Mouse (Mus musculus) brown adipose tissue, adult 24 weeks (tissue): ENCODE data around the gene Gm8159. TPM values are rescaled to one million over a fixed set of nuclear protein-coding genes. Genes with fewer than 3 reads are reported as not detected.
"Not testable (repeated sequence)": the region's sequence is repeated elsewhere in the genome, so short reads cannot be mapped to it uniquely, and the experiment has no call there.

ENCODE experiments used
- H3K27ac ChIP-seq: fragments of 200-500 bp; replicated peaks from 2 replicates; pipeline ENCODE4 v1.5.1; 2012; ENCODE audit warnings: low read depth, mild to moderate bottlenecking, low read length
- H3K4me1 ChIP-seq: fragments of 200-500 bp; 2 replicates; pipeline ENCODE4 v1.6.1; 2012; ENCODE audit warnings: low read length, mixed read lengths; ENCODE audit not compliant: control insufficient read depth, insufficient read depth, insufficient read length
- H3K4me3 ChIP-seq: fragments of 200-500 bp; 2 replicates; pipeline ENCODE4 v1.5.1; 2012; ENCODE audit warnings: low read depth, mild to moderate bottlenecking, low read length, moderate library complexity; ENCODE audit not compliant: insufficient read depth
- polyA plus RNA-seq: library from polyadenylated mRNA; stranded (reverse); fragments of >200 nt; gene quantifications from 2 replicates; pipeline ENCODE4 v1.2.4, GENCODE M21; 2012; ENCODE audit not compliant: missing spikeins, insufficient read depth, insufficient read length

The Gm8159 gene
- polyA plus RNA-seq: not detected in 2 replicates

- not testable (repeated sequence) for H3K27ac ChIP-seq, H3K4me1 ChIP-seq, H3K4me3 ChIP-seq
Measured at GRCm38 (mm10) chr14:4632052-4632451, at the start of gene Gm8159. Gm8159 (plus strand) TSS chr14:4632352.

DNA sequence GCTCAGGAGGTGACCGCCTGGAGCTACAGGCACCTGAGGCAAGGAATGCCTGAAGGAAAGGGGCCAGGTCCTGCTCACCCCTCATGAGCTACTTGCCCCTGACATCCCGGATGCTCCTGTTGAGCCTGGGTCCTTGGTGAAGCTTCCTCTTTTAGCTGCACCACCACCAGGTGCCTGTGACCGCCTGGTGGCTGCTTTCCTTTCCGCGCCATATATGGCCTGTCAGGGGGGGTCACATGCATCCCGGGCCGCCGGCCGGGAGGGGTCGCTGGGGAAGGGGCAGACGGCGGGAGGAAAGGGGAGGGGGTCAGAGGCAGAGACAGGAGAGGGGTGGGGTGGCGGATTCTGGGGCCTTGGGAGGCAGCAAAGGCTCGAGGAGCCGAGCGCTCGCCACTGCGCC lies 17.2 kb downstream of the Gm8159 start:
- H3K4me3 ChIP-seq, H3K4me1 ChIP-seq, H3K27ac ChIP-seq: not testable (repeated sequence)

GRCm38 (mm10) chr14:4650324-4650723 lies 18.2 kb downstream of the Gm8159 start:
- not testable (repeated sequence) for H3K4me3 ChIP-seq, H3K27ac ChIP-seq, H3K4me1 ChIP-seq

GRCm38 (mm10) chr14:4663892-4664291 lies 31.7 kb downstream of the Gm8159 start, which contains the start of gene Gm3239:
Gm3239 (plus strand) TSS chr14:4664192.
- H3K27ac ChIP-seq, H3K4me1 ChIP-seq, H3K4me3 ChIP-seq: not testable (repeated sequence)

Other genes with a start within 250 kb of the Gm8159 start
- gene Gm3159, start 234.8 kb upstream of the Gm8159 start, polyA plus RNA-seq: not detected in 2 replicates
- gene Gm3164, start 216.9 kb upstream of the Gm8159 start, polyA plus RNA-seq: not detected in 2 replicates
- gene Gm3173, start 201.4 kb upstream of the Gm8159 start, polyA plus RNA-seq: not detected in 2 replicates
- not detected in 2 replicates for gene Gm3182, start 150.6 kb upstream of the Gm8159 start, polyA plus RNA-seq
- not detected in 2 replicates for gene Gm3047, start 76.9 kb upstream of the Gm8159 start, polyA plus RNA-seq
- not detected in 2 replicates for gene Gm3239, start 31.8 kb downstream of the Gm8159 start, polyA plus RNA-seq
- gene Gm7876, start 76.9 kb downstream of the Gm8159 start, polyA plus RNA-seq: not detected in 2 replicates
- gene Gm3252, start 94.4 kb downstream of the Gm8159 start, polyA plus RNA-seq: not detected in 2 replicates
- not detected in 2 replicates for gene Gm9602, start 144.0 kb downstream of the Gm8159 start, polyA plus RNA-seq
- gene Gm3269, start 205.8 kb downstream of the Gm8159 start, polyA plus RNA-seq: not detected in 2 replicates
- gene Gm3264, start 223.2 kb downstream of the Gm8159 start, polyA plus RNA-seq: not detected in 2 replicates